Mouse (Mus musculus): ENCODE results near the gene Synrg. TPM values are rescaled to one million over a fixed set of nuclear protein-coding genes. Genes with fewer than 3 reads are reported as not detected.

Synrg gene
- polyA plus RNA-seq, 1 experiment from 2014 or later, result 29.7 TPM

- Histone ChIP-seq H3K9ac (replicated peaks) (no peak overlapping the region), H3K4me1 (no peaks in the 10 kb centered on the region), H3K27ac (replicated peaks) (no peak overlapping the region), H3K36me3 (peaks cover 94% of the 10 kb centered on the region), H3K9me3 (no peaks in the 10 kb centered on the region), H3K4me3 (no peak overlapping the region), H3K4me2 (replicated peaks) (no peak overlapping the region), H3K27me3 (no peaks in the 10 kb centered on the region)
- ATAC-seq (ENCODE audit: low FRiP score, low read depth), result no peak
- WGBS, result 91% methylated on average over 2 of the region's 2 CpGs
Observed at GRCm38 (mm10) chr11:83995535-83995950, 31.3 kb downstream of the Synrg start.

- H3K36me3 ChIP-seq, result peaks cover 94% of the 10 kb centered on the region
- H3K4me1 ChIP-seq, result no peaks in the 10 kb centered on the region
- no peak for ATAC-seq (ENCODE audit: low FRiP score, low read depth)
- H3K27ac ChIP-seq (replicated peaks), result no peak overlapping the region
- H3K9ac ChIP-seq (replicated peaks), result no peak overlapping the region
- H3K4me2 ChIP-seq (replicated peaks), result no peak overlapping the region
- no peak overlapping the region for H3K4me3 ChIP-seq
- no peaks in the 10 kb centered on the region for H3K27me3 ChIP-seq
- WGBS, result 94% methylated on average over 5 of the region's 5 CpGs
- H3K9me3 ChIP-seq, result no peaks in the 10 kb centered on the region
Observed at GRCm38 (mm10) chr11:83997171-83997868, 33.1 kb downstream of the Synrg start.

- Histone ChIP-seq H3K4me1 (no peaks in the 10 kb centered on the region), H3K4me3 (no peak overlapping the region), H3K4me2 (replicated peaks) (no peak overlapping the region), H3K27me3 (no peaks in the 10 kb centered on the region), H3K9ac (replicated peaks) (no peak overlapping the region), H3K27ac (replicated peaks) (peak overlapping the region; percentile 40), H3K36me3 (peaks cover 94% of the 10 kb centered on the region), H3K9me3 (no peaks in the 10 kb centered on the region)
- ATAC-seq (ENCODE audit: low FRiP score, low read depth), result no peak
- WGBS, result 88% methylated on average over 3 of the region's 3 CpGs
Observed at GRCm38 (mm10) chr11:83998993-83999392, 34.8 kb downstream of the Synrg start.

- no peak overlapping the region for H3K9ac ChIP-seq (replicated peaks)
- H3K27me3 ChIP-seq, result no peaks in the 10 kb centered on the region
- WGBS, result 88% methylated on average over 4 of the region's 4 CpGs
- H3K4me2 ChIP-seq (replicated peaks), result no peak overlapping the region
- ATAC-seq (ENCODE audit: low FRiP score, low read depth), result no peak
- no peaks in the 10 kb centered on the region for H3K9me3 ChIP-seq
- H3K27ac ChIP-seq (replicated peaks), result peak overlapping the region; percentile 40
- H3K36me3 ChIP-seq, result peaks cover 94% of the 10 kb centered on the region
- no peak overlapping the region for H3K4me3 ChIP-seq
- H3K4me1 ChIP-seq, result no peaks in the 10 kb centered on the region
Observed at GRCm38 (mm10) chr11:83999411-83999915, 35.2 kb downstream of the Synrg start.

GRCm38 (mm10) chr11:84001257-84001656 lies 37.0 kb downstream of the Synrg start:
- H3K27me3 ChIP-seq, result no peaks in the 10 kb centered on the region

GRCm38 (mm10) chr11:84003986-84004385 lies 39.8 kb downstream of the Synrg start:
- ATAC-seq (ENCODE audit: low FRiP score, low read depth), result no peak
- Histone ChIP-seq H3K36me3 (peaks cover 79% of the 10 kb centered on the region), H3K9ac (replicated peaks) (no peak overlapping the region), H3K27me3 (no peaks in the 10 kb centered on the region), H3K9me3 (no peaks in the 10 kb centered on the region), H3K4me3 (no peak overlapping the region), H3K4me1 (no peaks in the 10 kb centered on the region), H3K4me2 (replicated peaks) (no peak overlapping the region), H3K27ac (replicated peaks) (no peak overlapping the region)
- WGBS, result 93% methylated on average over 6 of the region's 6 CpGs

More at GRCm38 (mm10) chr11:84001257-84001656, 37.0 kb downstream of the Synrg start:
- no peak overlapping the region for H3K4me2 ChIP-seq (replicated peaks)
- no peak overlapping the region for H3K4me3 ChIP-seq
- ATAC-seq (ENCODE audit: low FRiP score, low read depth), result no peak
- peaks cover 88% of the 10 kb centered on the region for H3K36me3 ChIP-seq
- no peaks in the 10 kb centered on the region for H3K4me1 ChIP-seq
- H3K9me3 ChIP-seq, result no peaks in the 10 kb centered on the region
- WGBS, result 90% methylated on average over 3 of the region's 3 CpGs
- no peak overlapping the region for H3K27ac ChIP-seq (replicated peaks)
- no peak overlapping the region for H3K9ac ChIP-seq (replicated peaks)

GRCm38 (mm10) chr11:84009001-84009400 lies 44.8 kb downstream of the Synrg start:
- no peaks in the 10 kb centered on the region for H3K9me3 ChIP-seq
- 89% methylated on average over 9 of the region's 9 CpGs for WGBS
- no peak overlapping the region for H3K27ac ChIP-seq (replicated peaks)
- no peak overlapping the region for H3K4me3 ChIP-seq
- no peak overlapping the region for H3K9ac ChIP-seq (replicated peaks)
- 0 out of 2 replicates have a peak, but pooled peaks cover 4% of the 10 kb centered on the region for H3K27me3 ChIP-seq
- H3K4me1 ChIP-seq, result peaks cover 24% of the 10 kb centered on the region
- no peak for ATAC-seq (ENCODE audit: low FRiP score, low read depth)
- H3K4me2 ChIP-seq (replicated peaks), result no peak overlapping the region
- H3K36me3 ChIP-seq, result peaks cover 45% of the 10 kb centered on the region

- Histone ChIP-seq H3K4me2 (replicated peaks) (no peak overlapping the region), H3K27me3 (0 out of 2 replicates have a peak, but pooled peaks cover 4% of the 10 kb centered on the region), H3K4me3 (no peak overlapping the region), H3K27ac (replicated peaks) (no peak overlapping the region), H3K4me1 (peaks cover 27% of the 10 kb centered on the region), H3K9me3 (no peaks in the 10 kb centered on the region), H3K9ac (replicated peaks) (no peak overlapping the region), H3K36me3 (peaks cover 31% of the 10 kb centered on the region)
- WGBS, result 50% methylated on average over 9 of the region's 9 CpGs
- no peak for ATAC-seq (ENCODE audit: low FRiP score, low read depth)
Observed at GRCm38 (mm10) chr11:84010411-84010810, 46.2 kb downstream of the Synrg start.

GRCm38 (mm10) chr11:84011050-84011449 lies 46.8 kb downstream of the Synrg start:
- no peak for ATAC-seq (ENCODE audit: low FRiP score, low read depth)
- H3K4me1 ChIP-seq, result peaks cover 27% of the 10 kb centered on the region
- H3K9ac ChIP-seq (replicated peaks), result peak overlapping the region; percentile 16; the same call in 1 of the 2 replicates
- 0 out of 2 replicates have a peak, but pooled peaks cover 4% of the 10 kb centered on the region for H3K27me3 ChIP-seq
- no peaks in the 10 kb centered on the region for H3K9me3 ChIP-seq
- H3K36me3 ChIP-seq, result peaks cover 30% of the 10 kb centered on the region
- WGBS, result 9% methylated on average over 12 of the region's 12 CpGs
- peak overlapping the region; percentile 50 for H3K27ac ChIP-seq (replicated peaks)
- no peak overlapping the region for H3K4me3 ChIP-seq
- H3K4me2 ChIP-seq (replicated peaks), result peak overlapping the region; percentile 35

GRCm38 (mm10) chr11:84011576-84011975 lies 47.3 kb downstream of the Synrg start:
- peaks cover 27% of the 10 kb centered on the region for H3K4me1 ChIP-seq
- ATAC-seq (ENCODE audit: low FRiP score, low read depth), result no peak
- WGBS, result 14% methylated on average over 2 of the region's 2 CpGs
- H3K36me3 ChIP-seq, result peaks cover 25% of the 10 kb centered on the region
- no peak overlapping the region for H3K4me3 ChIP-seq
- H3K9me3 ChIP-seq, result no peaks in the 10 kb centered on the region
- H3K27me3 ChIP-seq, result 0 out of 2 replicates have a peak, but pooled peaks cover 4% of the 10 kb centered on the region
- H3K9ac ChIP-seq (replicated peaks), result peak overlapping the region; percentile 16; the same call in 1 of the 2 replicates
- H3K4me2 ChIP-seq (replicated peaks), result peak overlapping the region; percentile 35
- peak overlapping the region; percentile 50 for H3K27ac ChIP-seq (replicated peaks)

- Histone ChIP-seq H3K36me3 (peaks cover 28% of the 10 kb centered on the region), H3K4me2 (replicated peaks) (no peak overlapping the region), H3K27ac (replicated peaks) (no peak overlapping the region; the same call in 1 of the 2 replicates), H3K9me3 (no peaks in the 10 kb centered on the region), H3K4me3 (no peak overlapping the region), H3K27me3 (0 out of 2 replicates have a peak, but pooled peaks cover 4% of the 10 kb centered on the region), H3K9ac (replicated peaks) (no peak overlapping the region), H3K4me1 (peaks cover 27% of the 10 kb centered on the region)
- no peak for ATAC-seq (ENCODE audit: low FRiP score, low read depth)
- 8% methylated on average over 7 of the region's 7 CpGs for WGBS
Observed at GRCm38 (mm10) chr11:84013105-84013504, 48.9 kb downstream of the Synrg start.

- no peaks in the 10 kb centered on the region for H3K9me3 ChIP-seq
- peaks cover 32% of the 10 kb centered on the region for H3K36me3 ChIP-seq
- 85% methylated on average over 6 of the region's 6 CpGs for WGBS
- H3K4me3 ChIP-seq, result no peak overlapping the region
- H3K4me2 ChIP-seq (replicated peaks), result no peak overlapping the region
- H3K27ac ChIP-seq (replicated peaks), result no peak overlapping the region
- H3K9ac ChIP-seq (replicated peaks), result no peak overlapping the region
- peaks cover 22% of the 10 kb centered on the region for H3K4me1 ChIP-seq
- no peaks in the 10 kb centered on the region for H3K27me3 ChIP-seq
- ATAC-seq (ENCODE audit: low FRiP score, low read depth), result no peak
Observed at GRCm38 (mm10) chr11:84016147-84016809, 52.0 kb downstream of the Synrg start.
